In the genomic region with DNA sequence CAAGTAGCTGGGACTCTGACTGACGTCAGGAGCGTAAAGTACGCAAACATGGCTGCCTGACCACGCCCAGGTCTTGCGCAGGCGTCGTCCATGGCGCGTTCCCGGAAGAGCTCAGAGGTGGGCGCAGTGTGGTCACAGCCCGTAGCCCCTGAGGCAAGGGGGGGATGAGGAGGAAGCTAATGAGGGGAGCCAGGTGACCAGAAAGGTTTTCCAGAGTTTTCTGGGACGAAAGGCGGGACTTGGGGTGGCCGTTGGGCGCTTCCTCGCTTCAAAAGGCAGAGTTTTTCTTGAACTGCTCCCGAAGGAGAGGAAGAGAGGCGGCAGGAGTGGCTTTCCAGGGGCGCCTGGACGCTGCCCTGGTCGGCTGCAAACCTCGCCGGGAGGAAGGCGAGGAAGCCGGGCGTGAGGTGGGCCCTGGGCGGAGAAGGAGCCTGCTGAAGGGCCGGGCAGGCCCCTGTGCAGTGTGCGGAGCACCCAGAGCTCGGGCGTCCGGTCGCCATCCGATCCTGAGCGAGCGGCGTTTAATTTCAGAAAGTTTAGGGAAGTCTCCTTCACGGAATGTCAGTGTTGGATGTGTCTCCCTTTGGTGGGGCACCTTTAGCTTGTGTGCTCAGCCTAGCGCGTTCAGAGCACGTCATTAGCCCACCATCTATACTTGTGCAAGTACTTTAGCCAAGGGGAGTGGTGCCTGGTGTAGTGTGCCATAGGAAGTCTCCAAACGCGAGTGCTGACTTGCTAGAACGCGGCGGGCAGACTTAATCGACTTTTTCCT, we compare ENCODE assay signal across 8 mouse cellular contexts. TPM values are rescaled to one million over a fixed set of nuclear protein-coding genes. Genes with fewer than 3 reads are reported as not detected.
DNase-seq lines count a peak whose midpoint lies in the region; ATAC-seq and TF ChIP-seq lines count a peak whose summit lies in the region.

A gene (plus strand): TSS at position 33 of the 772 bp plus-strand sequence.

- peak within 1 kb of the TSS; percentile 88 for H3K9ac ChIP-seq in ES-E14 (ENCODE audit: insufficient read depth, low read depth, low read length, poor library complexity, severe bottlenecking)
- peak within 1 kb of the TSS; percentile 78 for H3K9ac ChIP-seq in forebrain, embryonic 16.5 days (replicated peaks; ENCODE audit: low read depth, low read length)
- H3K9ac ChIP-seq in lung, embryonic 14.5 days, result peak within 1 kb of the TSS; percentile 86

- H3K4me2 ChIP-seq in forebrain, embryonic 16.5 days (ENCODE audit: low read length), result peak within 1 kb of the TSS; percentile 71
- H3K4me2 ChIP-seq in lung, embryonic 14.5 days, result peak within 1 kb of the TSS; percentile 76

- peak; percentile 85 for TF ChIP-seq POLR2A in olfactory bulb, adult 2 months (IDR thresholded peaks at IDR 0.05; ENCODE audit: insufficient read depth, low read depth, low read length)
- TF ChIP-seq POLR2A in thymus, adult 2 months (IDR thresholded peaks at IDR 0.05; ENCODE audit: control insufficient read depth, extremely low read depth, insufficient read depth, low read length, poor library complexity), result peak; percentile 90

- peak within 1 kb of the TSS; percentile 69 to 87 for H3K4me3 ChIP-seq in ES-E14 (ENCODE audit: insufficient read depth in 1 of 2, low read depth in 1 of 2, low read length in 2 of 2, poor library complexity in 1 of 2, severe bottlenecking in 1 of 2)
- peak within 1 kb of the TSS; percentile 70 for H3K4me3 ChIP-seq in forebrain, embryonic 16.5 days (replicated peaks; ENCODE audit: low read length)
- peak within 1 kb of the TSS; percentile 69 for H3K4me3 ChIP-seq in layer of hippocampus, adult 2 months
- H3K4me3 ChIP-seq in lung, embryonic 14.5 days (ENCODE audit: low read depth, low read length), result peak within 1 kb of the TSS; percentile 75
- peak within 1 kb of the TSS; percentile 98 for H3K4me3 ChIP-seq in olfactory bulb, adult 2 months (ENCODE audit: insufficient read depth, low read depth, low read length)
- H3K4me3 ChIP-seq in thymus, adult 2 months (ENCODE audit: control insufficient read depth, insufficient read depth, low read length), result peak within 1 kb of the TSS; percentile 91

- under 1% methylated on average over 48 of the region's 48 CpGs for WGBS in forebrain, embryonic 16.5 days
- WGBS in lung, embryonic 14.5 days, result under 1% methylated on average over 48 of the region's 48 CpGs
- under 1% methylated on average over 48 of the region's 48 CpGs for WGBS in olfactory bulb, adult 2 months
- WGBS in thymus, adult 2 months, result under 1% methylated on average over 48 of the region's 48 CpGs

- H3K27ac ChIP-seq in ES-E14 (ENCODE audit: insufficient read depth, low read depth, low read length, poor library complexity, severe bottlenecking), result peak within 1 kb of the TSS; percentile 47
- peak within 1 kb of the TSS; percentile 74 for H3K27ac ChIP-seq in forebrain, embryonic 16.5 days (ENCODE audit: low read length)
- H3K27ac ChIP-seq in layer of hippocampus, adult 2 months, result peak within 1 kb of the TSS; percentile 94
- peak within 1 kb of the TSS; percentile 97 for H3K27ac ChIP-seq in lung, embryonic 14.5 days (ENCODE audit: low read depth)
- peak within 1 kb of the TSS; percentile 88 for H3K27ac ChIP-seq in olfactory bulb, adult 2 months (ENCODE audit: insufficient read depth, low read depth, low read length)
- H3K27ac ChIP-seq in thymus, adult 2 months (ENCODE audit: control insufficient read depth, insufficient read depth, low read length), result peak within 1 kb of the TSS; percentile 46; the same call in 1 of the 2 replicates

- H3K9me3 ChIP-seq in ES-E14 (ENCODE audit: control insufficient read depth, insufficient read depth, low read depth, low read length), result no peaks in the 10 kb centered on the region
- H3K9me3 ChIP-seq in forebrain, embryonic 16.5 days (ENCODE audit: control insufficient read depth, low read length), result no peaks in the 10 kb centered on the region
- H3K9me3 ChIP-seq in lung, embryonic 14.5 days (ENCODE audit: low read depth, low read length), result no peaks in the 10 kb centered on the region

- in situ Hi-C loops in ES-E14 (cut with MboI; ENCODE audit: low sequenced_read_pairs in 2 of 2, unreplicated experiment in 2 of 2), result no loop called here

- peak; percentile 99 for ATAC-seq in forebrain, embryonic 16.5 days
- peak; percentile 100 for ATAC-seq in lung, embryonic 14.5 days (ENCODE audit: insufficient read depth)

- DNase-seq in ES-E14 (ENCODE audit: low read depth, low spot score), result peak; percentile 73
- DNase-seq in cerebellum, adult 11-12 months, result peak; percentile 84
- peak; percentile 87 for DNase-seq in heart, postnatal 36 days
- peak; percentile 82 to 84 for DNase-seq in layer of hippocampus, adult 2 months (ENCODE audit: low spot score in 2 of 2)
- DNase-seq in lung, embryonic 14.5 days, result peak; percentile 95
- DNase-seq in thymus, adult 2 months, result peak; percentile 78

- peaks cover 2% of the 10 kb centered on the region; the same call in 1 of the 2 replicates for H3K36me3 ChIP-seq in ES-E14 (ENCODE audit: control insufficient read depth, insufficient read depth, low read length, poor library complexity, severe bottlenecking)
- H3K36me3 ChIP-seq in forebrain, embryonic 16.5 days (ENCODE audit: control insufficient read depth, insufficient read depth), result no peaks in the 10 kb centered on the region
- H3K36me3 ChIP-seq in lung, embryonic 14.5 days (ENCODE audit: insufficient read depth), result no peaks in the 10 kb centered on the region
- H3K36me3 ChIP-seq in thymus, adult 2 months (ENCODE audit: control insufficient read depth, insufficient read depth, low read length), result 0 out of 2 replicates have a peak, but pooled peaks cover 3% of the 10 kb centered on the region

- intact Hi-C loops in heart, postnatal 36 days (cut with DNase I), result no loop called here

- no peak for TF ChIP-seq CTCF in layer of hippocampus, adult 2 months (conservative IDR thresholded peaks at IDR 0.05)
- TF ChIP-seq CTCF in lung, embryonic 14.5 days (IDR thresholded peaks at IDR 0.05; ENCODE audit: low read depth), result 0 out of 2 replicates have a peak, but pooled peaks have one; percentile 14
- no peak for TF ChIP-seq CTCF in olfactory bulb, adult 2 months (IDR thresholded peaks at IDR 0.05; ENCODE audit: insufficient read depth, low read depth, low read length)
- no peak for TF ChIP-seq CTCF in thymus, adult 2 months (IDR thresholded peaks at IDR 0.05; ENCODE audit: borderline replicate concordance, control insufficient read depth, extremely low read depth, insufficient read depth, low read length, poor library complexity)

- H3K27me3 ChIP-seq in forebrain, embryonic 16.5 days (replicated peaks; ENCODE audit: control insufficient read depth, insufficient read depth, low read length), result no peaks in the 10 kb centered on the region
- H3K27me3 ChIP-seq in lung, embryonic 14.5 days (ENCODE audit: insufficient read depth, low read length), result no peaks in the 10 kb centered on the region
- no peaks in the 10 kb centered on the region for H3K27me3 ChIP-seq in thymus, adult 2 months (ENCODE audit: control insufficient read depth, insufficient read depth, low read length)

- H3K4me1 ChIP-seq in ES-E14 (ENCODE audit: control insufficient read depth in 2 of 2, insufficient read depth in 2 of 2, low read length in 2 of 2, poor library complexity in 1 of 2), result 0 out of 4 replicates have a peak, but pooled peaks cover 0 to 2% of the 10 kb centered on the region in 2 experiments
- H3K4me1 ChIP-seq in forebrain, embryonic 16.5 days (replicated peaks; ENCODE audit: control insufficient read depth, insufficient read depth, low read length), result no peaks in the 10 kb centered on the region
- no peaks in the 10 kb centered on the region for H3K4me1 ChIP-seq in lung, embryonic 14.5 days (ENCODE audit: insufficient read depth)
- no peaks in the 10 kb centered on the region for H3K4me1 ChIP-seq in olfactory bulb, adult 2 months (ENCODE audit: control insufficient read depth, insufficient read depth, low read length)
- H3K4me1 ChIP-seq in thymus, adult 2 months (replicated peaks; ENCODE audit: control insufficient read depth, insufficient read depth, low read length), result no peaks in the 10 kb centered on the region

TF ChIP-seq in ES-E14, 5 proteins besides CTCF, POLR2A, EP300 and RAD21:
- TF ChIP-seq ZC3H11A (IDR thresholded peaks at IDR 0.05; ENCODE audit: borderline replicate concordance, low read depth, low read length), result no peak
- TF ChIP-seq MAFK (IDR thresholded peaks at IDR 0.05; ENCODE audit: insufficient read depth, low read depth, low read length), result no peak
- TF ChIP-seq HCFC1 (IDR thresholded peaks at IDR 0.05; ENCODE audit: borderline replicate concordance, insufficient read depth, low read length), result no peak; the same call in 1 of the 2 replicates
- TF ChIP-seq CHD2 (IDR thresholded peaks at IDR 0.05; ENCODE audit: low read depth, low read length), result no peak
- TF ChIP-seq ZNF384 (IDR thresholded peaks at IDR 0.05; ENCODE audit: low read depth, low read length), result no peak

RNA-seq across cellular contexts. Expression of the gene that starts here (rescaled TPM):
- total RNA-seq in ES-E14 (2012; rRNA removed), result 4.7 and 8.3 TPM in 2 replicates
- 46.6 and 50.5 TPM in 2 replicates for polyA plus RNA-seq in forebrain, embryonic 16.5 days (2015; fragmentation: Nextera tagmentation; extraction: Ambion mirVana)
- 10 to 100 TPM; 18.8 to 20.5 TPM for total RNA-seq in heart, postnatal 36 days (2021)
- total RNA-seq in layer of hippocampus, adult 2 months (2021), result 10 to 100 TPM; 28.6 to 30.4 TPM
- polyA plus RNA-seq in lung, embryonic 14.5 days (2014; fragmentation: Nextera tagmentation; extraction: Ambion mirVana), result 39.6 TPM in 2 replicates
- polyA plus RNA-seq in olfactory bulb, adult 2 months (2012; ENCODE audit: insufficient read depth, insufficient read length, low replicate concordance, missing spikeins), result not detected in 2 replicates
- 4.4 and 5.5 TPM in 2 replicates for polyA plus RNA-seq in thymus, adult 2 months (2012; rRNA removed)

Comparison
In these comparisons a context has a peak if more than half of its experiments do, and no peak if none do; other contexts are left out.
1. Peak in every context shown above with its lines: DNase-seq, ATAC-seq, H3K4me3 ChIP-seq and H3K27ac ChIP-seq.
2. H3K27ac ChIP-seq: peak in every context shown above with its lines; median percentile 97 in lung, embryonic 14.5 days; 94 in layer of hippocampus, adult 2 months; 88 in olfactory bulb, adult 2 months; 74 in forebrain, embryonic 16.5 days; 47 in ES-E14; 46 in thymus, adult 2 months.